7 mouse cellular contexts compared by ENCODE assay signal in genomic region chr8:57576238-57576637, GRCm38 (mm10).
A peak's percentile ranks its signal among the peaks of the same experiment; 100 is the strongest.
DNase-seq lines count a peak whose midpoint lies in the region; ATAC-seq and TF ChIP-seq lines count a peak whose summit lies in the region.

No protein-coding gene starts in this region.

- no peak overlapping the region for H3K27ac ChIP-seq in forebrain, embryonic 11.5 days (ENCODE audit: low read depth, low read length)
- H3K27ac ChIP-seq in liver, postnatal 0 days (ENCODE audit: low read depth), result peak overlapping the region; percentile 75
- peak overlapping the region; percentile 11; the same call in 1 of the 2 replicates for H3K27ac ChIP-seq in neural tube, embryonic 13.5 days (replicated peaks)

- no peaks in the 10 kb centered on the region for H3K9me3 ChIP-seq in E14TG2a.4 (ENCODE audit: low read length)
- H3K9me3 ChIP-seq in forebrain, embryonic 11.5 days (ENCODE audit: control insufficient read depth, low read length), result no peaks in the 10 kb centered on the region
- H3K9me3 ChIP-seq in liver, postnatal 0 days (ENCODE audit: low read length), result no peaks in the 10 kb centered on the region
- H3K9me3 ChIP-seq in neural tube, embryonic 13.5 days, result no peaks in the 10 kb centered on the region

- peak; percentile 82 for TF ChIP-seq EP300 in liver, postnatal 0 days (IDR thresholded peaks at IDR 0.05; ENCODE audit: low read depth)

- no peak for TF ChIP-seq CTCF in E14TG2a.4 (conservative IDR thresholded peaks at IDR 0.05; ENCODE audit: low read length)
- peak; percentile 34 for TF ChIP-seq CTCF in liver, postnatal 0 days (IDR thresholded peaks at IDR 0.05; ENCODE audit: low read depth)

- no peak overlapping the region for H3K9ac ChIP-seq in forebrain, embryonic 11.5 days (ENCODE audit: low read length)
- no peak overlapping the region for H3K9ac ChIP-seq in liver, postnatal 0 days (replicated peaks)
- H3K9ac ChIP-seq in neural tube, embryonic 13.5 days, result no peak overlapping the region

- peak overlapping the region; percentile 5; the same call in 1 of the 2 replicates for H3K4me3 ChIP-seq in E14TG2a.4 (replicated peaks; ENCODE audit: low read length)
- H3K4me3 ChIP-seq in forebrain, embryonic 11.5 days (ENCODE audit: low read depth, low read length), result no peak overlapping the region
- no peak overlapping the region for H3K4me3 ChIP-seq in liver, postnatal 0 days (ENCODE audit: low read depth, low read length)
- no peak overlapping the region for H3K4me3 ChIP-seq in neural tube, embryonic 13.5 days

- no peaks in the 10 kb centered on the region for H3K36me3 ChIP-seq in E14TG2a.4 (ENCODE audit: insufficient read depth, low read length)
- no peaks in the 10 kb centered on the region for H3K36me3 ChIP-seq in forebrain, embryonic 11.5 days (ENCODE audit: control insufficient read depth, insufficient read depth, low read length)
- H3K36me3 ChIP-seq in liver, postnatal 0 days (replicated peaks; ENCODE audit: insufficient read depth, low read length), result no peaks in the 10 kb centered on the region
- no peaks in the 10 kb centered on the region for H3K36me3 ChIP-seq in neural tube, embryonic 13.5 days

- H3K4me1 ChIP-seq in E14TG2a.4 (replicated peaks; ENCODE audit: low read depth, low read length), result peaks cover 47% of the 10 kb centered on the region
- no peaks in the 10 kb centered on the region for H3K4me1 ChIP-seq in forebrain, embryonic 11.5 days (replicated peaks; ENCODE audit: control insufficient read depth, insufficient read depth, low read length)
- peaks cover 16% of the 10 kb centered on the region for H3K4me1 ChIP-seq in liver, postnatal 0 days (ENCODE audit: insufficient read depth)
- peaks cover 21% of the 10 kb centered on the region for H3K4me1 ChIP-seq in neural tube, embryonic 13.5 days (replicated peaks)

- peak; percentile 41 for DNase-seq in adipocyte (ENCODE audit: low spot score)
- DNase-seq in forebrain, embryonic 11.5 days (ENCODE audit: low spot score), result peak; percentile 64
- DNase-seq in liver, postnatal 0 days, result peak; percentile 67
- peak; percentile 49 to 59 for DNase-seq in thymus, postnatal 36 days

- H3K4me2 ChIP-seq in forebrain, embryonic 11.5 days (ENCODE audit: low read depth, low read length, severe bottlenecking), result no peak overlapping the region
- H3K4me2 ChIP-seq in liver, postnatal 0 days (ENCODE audit: low read depth, low read length), result peak overlapping the region; percentile 55
- no peak overlapping the region for H3K4me2 ChIP-seq in neural tube, embryonic 13.5 days

- no peaks in the 10 kb centered on the region for H3K27me3 ChIP-seq in E14TG2a.4 (ENCODE audit: insufficient read depth, low read length)
- H3K27me3 ChIP-seq in forebrain, embryonic 11.5 days (ENCODE audit: control insufficient read depth, insufficient read depth, low read length), result no peaks in the 10 kb centered on the region
- H3K27me3 ChIP-seq in liver, postnatal 0 days (ENCODE audit: insufficient read depth, low read length), result no peaks in the 10 kb centered on the region
- H3K27me3 ChIP-seq in neural tube, embryonic 13.5 days, result no peaks in the 10 kb centered on the region; the same call in 1 of the 2 replicates

- WGBS in forebrain, embryonic 11.5 days, result 42% methylated on average over 7 of the region's 7 CpGs
- WGBS in liver, postnatal 0 days (ENCODE audit: insufficient replicate concordance), result 6% methylated on average over 7 of the region's 7 CpGs
- 18% methylated on average over 7 of the region's 7 CpGs for WGBS in neural tube, embryonic 13.5 days

- ATAC-seq in forebrain, embryonic 11.5 days (replicated peaks; ENCODE audit: low FRiP score), result peak; percentile 80
- peak; percentile 97 to 99 for ATAC-seq in hematopoietic stem cell, adult 5-6 weeks (replicated peaks in 1 of 2; ENCODE audit: insufficient read depth in 1 of 2, low FRiP score in 2 of 2, low TSS enrichment in 1 of 2, low read depth in 1 of 2, poor library complexity in 2 of 2, severe bottlenecking in 2 of 2)
- ATAC-seq in liver, postnatal 0 days, result peak; percentile 92
- peak; percentile 52; the same call in 1 of the 2 replicates for ATAC-seq in neural tube, embryonic 13.5 days (ENCODE audit: low read depth)
